Mouse (Mus musculus) adrenal gland, adult (tissue): ENCODE measurements around the gene Gm7075.
"Not testable (repeated sequence)": the region's sequence is repeated elsewhere in the genome, so short reads cannot be mapped to it uniquely, and the experiment has no call there.

ENCODE experiments used
- DNase-seq, 2 experiments: peaks; one replicate each; pipeline ENCODE4 v3.0.0; 2022 to 2023; ENCODE audit warnings: low spot score in 1 of 2; ENCODE audit not compliant: inconsistent age in 2 of 2

The Gm7075 gene

DNA sequence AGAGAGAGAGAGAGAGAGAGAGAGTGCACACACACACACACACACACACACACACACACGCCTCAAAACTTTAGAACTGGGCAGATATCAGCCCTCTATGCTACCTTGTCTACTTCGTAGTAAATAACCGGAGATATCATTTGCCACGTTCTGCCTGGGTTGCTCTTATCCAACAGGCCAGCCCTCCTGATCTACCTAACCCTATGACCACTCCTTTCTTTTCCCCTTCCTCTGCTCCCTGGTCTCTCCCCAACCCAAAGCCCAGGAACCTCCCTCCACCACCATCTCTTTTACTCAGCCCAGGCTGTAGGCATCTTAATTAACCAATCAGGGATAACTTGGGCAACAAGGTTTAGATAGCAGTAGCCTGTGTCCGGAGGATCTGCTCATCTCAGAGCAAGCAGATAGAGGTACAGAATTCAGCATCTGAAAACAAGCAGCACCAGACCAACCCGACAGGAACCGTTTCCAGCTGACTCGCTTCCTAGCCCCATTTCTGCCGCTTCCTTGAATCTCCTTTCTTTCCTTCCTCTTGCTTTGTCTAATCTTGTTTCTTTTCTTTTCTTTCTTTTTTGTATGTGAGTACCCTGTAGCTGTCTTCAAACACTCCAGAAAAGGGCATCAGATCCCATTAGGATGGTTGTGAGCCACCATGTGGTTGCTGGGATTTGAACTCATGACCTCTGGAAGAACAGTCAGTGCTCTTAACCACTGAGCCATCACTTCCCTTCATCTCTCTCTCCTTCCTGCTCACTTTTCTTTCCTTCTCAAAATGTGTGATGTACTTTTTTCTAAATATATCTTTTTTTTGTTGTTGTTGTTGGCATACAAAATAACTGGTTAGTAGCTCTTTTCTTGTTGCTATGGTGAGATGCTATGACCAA is 2.2 kb upstream of the Gm7075 start:
- DNase-seq = no peak

DNA sequence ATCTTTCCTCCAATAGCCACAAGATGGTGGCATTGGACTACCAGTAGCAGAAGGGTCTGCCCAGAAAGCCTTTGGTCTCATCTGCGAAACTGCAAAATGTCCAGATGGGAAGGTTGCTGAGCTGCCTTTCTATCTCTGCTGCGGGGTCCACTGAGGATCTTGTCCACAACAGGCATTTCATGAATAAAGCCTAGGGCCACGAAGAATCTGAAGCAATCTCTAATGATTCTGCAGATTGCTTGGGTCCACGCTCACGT is 1.1 kb upstream of the Gm7075 start:
- no peak for DNase-seq

DNA sequence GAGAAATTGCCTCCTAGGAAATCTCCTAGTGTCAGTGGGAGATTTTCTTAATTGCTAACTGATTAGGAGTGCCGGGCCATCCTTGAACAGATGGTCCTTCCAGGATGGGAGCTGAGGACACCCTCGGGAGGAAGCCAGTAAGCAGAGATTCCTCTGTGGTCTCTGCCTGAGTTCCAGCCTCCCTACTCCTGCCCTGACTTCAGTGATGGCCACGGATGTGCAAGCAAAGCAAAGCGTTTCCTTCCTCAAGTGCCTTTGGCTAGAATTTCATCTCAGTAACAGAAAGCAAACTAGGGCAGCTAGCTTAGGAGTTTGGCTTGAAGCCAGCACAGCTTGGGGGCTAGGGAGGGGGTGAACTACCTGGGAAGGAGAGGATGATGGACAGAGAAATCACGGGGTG is 4.5 kb downstream of the Gm7075 start:
- no peak for DNase-seq

DNA sequence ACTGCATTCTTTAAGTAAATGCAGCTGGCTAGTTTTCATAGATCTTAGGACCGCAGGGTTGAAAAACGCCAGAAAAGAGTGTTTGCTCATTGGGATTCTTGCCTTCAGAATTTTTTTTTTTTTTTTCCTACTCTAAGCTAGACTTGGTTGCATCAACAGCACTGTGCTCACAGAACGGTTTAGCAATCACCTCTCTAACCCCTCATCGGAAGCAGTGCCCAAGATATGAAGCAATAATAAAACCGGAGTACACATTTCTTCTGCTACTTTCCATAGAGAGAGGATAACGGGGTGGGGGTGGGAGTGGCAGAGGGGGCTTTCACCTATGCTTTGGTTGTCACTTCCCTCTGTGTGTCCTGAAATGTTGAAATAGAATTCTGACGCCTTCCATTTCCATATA is 5.7 kb downstream of the Gm7075 start:
- DNase-seq = no peak

DNA sequence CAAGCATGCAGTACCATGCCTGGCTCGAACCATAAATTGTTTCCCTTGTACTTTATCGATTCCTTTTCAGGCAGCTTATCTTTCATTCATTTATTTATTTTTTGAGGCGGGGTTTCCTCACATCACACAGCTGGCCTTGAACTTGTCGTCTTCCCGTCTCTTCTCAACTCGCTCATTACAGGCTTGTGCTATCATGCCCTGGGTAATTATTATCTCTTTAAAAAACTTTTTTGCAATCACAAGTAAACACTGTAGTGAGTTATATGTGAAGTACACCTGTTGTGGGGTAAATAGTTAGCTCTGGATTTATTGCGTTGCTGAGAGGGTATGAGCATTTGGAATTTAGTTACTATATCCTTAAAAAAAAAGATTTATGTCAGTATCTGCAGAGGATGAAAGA is 6.3 kb downstream of the Gm7075 start:
- DNase-seq = no peak

DNA sequence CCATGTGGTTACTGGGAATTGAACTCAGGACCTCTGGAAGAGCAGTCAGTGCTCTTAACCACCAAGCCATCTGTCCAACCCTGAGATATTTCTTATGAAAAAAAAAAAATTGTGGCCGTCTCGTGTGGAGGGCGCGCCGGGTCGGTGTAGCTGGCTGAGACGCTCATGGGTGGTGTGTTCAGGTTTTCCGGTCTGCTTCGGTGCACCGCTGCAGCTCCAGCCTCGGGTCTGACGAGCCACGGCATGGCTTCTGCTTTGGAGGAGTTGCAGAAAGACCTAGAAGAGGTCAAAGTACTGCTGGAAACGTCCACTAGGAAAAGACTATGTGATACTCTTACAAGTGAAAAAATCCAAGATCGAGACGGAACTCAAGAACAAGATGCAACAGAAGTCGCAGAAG is 8.8 kb downstream of the Gm7075 start:
- DNase-seq = no peak

DNA sequence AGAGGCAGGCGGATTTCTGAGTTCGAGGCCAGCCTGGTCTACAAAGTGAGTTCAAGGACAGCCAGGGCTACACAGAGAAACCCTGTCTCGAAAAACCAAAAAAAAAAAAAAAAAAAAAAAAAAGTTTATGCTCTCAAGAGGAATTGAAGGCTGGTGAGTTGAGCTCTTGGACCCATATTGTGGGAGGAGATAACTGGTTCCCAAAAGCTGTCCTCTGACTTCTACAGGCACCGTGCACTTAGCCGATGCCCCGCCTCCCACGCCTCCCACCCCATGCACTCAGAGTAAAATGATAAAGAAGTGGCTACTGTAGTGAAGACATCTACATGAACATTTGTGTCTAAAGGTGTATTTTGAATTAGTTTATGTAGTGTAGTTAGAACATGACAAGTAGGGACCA is 9.9 kb downstream of the Gm7075 start:
- not testable (repeated sequence) for DNase-seq

DNA sequence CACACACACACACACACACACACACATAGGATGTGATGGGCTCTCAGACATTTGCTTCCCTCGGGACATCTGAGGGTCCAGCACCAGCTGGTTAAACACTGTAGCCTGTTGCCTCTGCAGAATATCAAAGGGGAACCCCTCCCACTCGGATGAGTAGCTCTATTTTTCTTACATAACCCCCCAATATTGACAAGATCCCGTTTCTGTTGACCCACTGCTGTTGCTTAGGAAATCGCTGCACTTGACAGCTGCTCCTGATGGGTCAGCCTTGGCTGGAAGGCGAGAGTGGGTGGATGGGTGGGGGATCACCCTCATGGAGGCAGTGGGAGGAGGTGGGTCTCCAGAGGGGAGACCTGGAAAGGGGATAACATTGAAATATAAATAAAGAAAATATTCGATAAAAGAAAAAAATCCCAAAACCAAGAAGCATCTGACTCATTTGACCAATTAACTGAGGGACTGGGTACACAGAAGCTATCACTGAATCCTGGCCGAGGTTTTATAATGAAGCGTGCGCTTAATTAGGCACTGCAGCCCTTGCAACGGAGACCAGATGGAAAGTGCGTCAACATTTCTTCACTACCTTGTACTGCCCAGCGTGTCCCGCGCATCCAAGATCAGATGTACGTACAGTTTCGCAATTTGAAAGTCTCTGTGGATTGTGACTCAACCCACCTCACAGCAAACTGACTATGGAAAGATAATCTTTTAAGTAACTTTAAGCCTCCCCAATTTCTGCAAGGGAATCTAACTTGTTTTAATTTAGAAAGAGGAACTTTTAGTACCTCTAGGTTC is 11.2 kb downstream of the Gm7075 start:
- no peak for DNase-seq

DNA sequence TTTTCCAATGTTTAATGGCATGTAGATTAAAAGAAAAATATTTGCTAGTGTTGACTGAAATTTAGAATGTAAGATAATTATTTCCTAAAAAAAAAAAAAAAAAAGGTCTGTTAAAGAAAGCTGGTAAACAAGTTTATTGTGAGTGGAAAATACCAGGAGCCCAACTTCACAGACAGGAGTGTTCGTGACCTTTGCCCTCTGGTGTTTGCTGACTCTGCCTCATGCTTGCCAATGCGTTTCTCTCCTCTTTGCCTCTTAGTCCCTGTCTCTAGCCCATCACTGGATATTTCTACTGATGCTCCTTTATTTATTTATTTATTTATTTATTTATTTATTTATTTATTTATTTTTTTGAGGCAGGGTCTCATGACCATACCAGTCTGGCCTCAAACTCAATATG is 18.0 kb downstream of the Gm7075 start:
- no peak for DNase-seq

DNA sequence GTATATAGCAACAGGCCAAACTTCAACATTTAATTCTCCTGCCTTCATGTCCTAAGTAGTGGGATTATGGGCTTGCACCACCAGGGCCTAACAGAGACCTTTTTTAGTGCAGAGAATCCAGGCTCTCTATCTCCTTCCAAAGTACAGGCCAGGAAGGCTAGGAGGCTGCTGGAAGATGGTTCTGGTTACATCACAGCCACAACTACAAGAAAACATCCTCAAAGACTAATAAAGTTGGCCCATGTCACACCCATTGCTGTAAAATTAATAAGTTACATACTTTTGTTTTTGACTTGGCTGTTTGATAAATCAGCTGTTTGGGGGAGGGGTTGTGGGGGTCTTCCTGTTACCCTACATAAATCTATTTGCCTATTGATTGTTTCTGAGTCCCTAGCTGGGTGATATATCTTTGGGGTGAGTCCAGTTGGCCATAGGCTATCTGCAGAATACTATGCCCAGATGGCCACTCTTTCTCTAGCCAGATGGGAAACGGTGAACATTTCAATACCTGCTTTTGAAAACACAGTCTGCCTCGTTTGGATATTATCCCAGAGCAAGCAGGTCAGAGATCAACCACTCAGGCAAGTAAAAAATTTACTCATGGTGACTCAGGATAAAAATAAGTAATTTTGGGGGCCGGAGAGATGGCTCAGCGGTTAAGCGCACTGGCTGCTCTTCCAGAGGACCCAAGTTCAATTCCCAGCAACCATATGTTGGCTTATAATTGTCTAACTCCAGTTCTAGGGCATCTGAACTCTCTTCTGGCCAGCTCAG is 18.7 kb downstream of the Gm7075 start:
- DNase-seq = no peak

DNA sequence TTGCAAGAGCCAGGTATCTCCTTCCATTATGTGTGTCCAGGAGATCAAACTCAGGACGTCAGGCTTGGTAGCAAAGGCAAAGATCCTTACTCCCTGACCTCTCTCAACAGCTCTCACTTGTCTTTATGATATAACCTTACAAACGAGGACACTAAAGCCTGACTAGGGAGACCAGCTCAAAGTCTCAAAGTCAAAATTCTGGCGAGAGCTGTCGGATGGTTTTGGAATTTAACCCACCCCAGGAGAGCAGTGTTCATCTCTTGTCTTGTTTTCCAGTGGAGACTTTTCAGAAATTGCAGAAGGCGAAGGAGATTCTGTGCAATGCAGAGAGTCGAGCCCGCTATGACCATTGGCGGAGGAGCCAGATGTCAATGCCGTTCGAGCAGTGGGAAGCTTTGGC is 24.6 kb downstream of the Gm7075 start:
- no peak for DNase-seq

DNA sequence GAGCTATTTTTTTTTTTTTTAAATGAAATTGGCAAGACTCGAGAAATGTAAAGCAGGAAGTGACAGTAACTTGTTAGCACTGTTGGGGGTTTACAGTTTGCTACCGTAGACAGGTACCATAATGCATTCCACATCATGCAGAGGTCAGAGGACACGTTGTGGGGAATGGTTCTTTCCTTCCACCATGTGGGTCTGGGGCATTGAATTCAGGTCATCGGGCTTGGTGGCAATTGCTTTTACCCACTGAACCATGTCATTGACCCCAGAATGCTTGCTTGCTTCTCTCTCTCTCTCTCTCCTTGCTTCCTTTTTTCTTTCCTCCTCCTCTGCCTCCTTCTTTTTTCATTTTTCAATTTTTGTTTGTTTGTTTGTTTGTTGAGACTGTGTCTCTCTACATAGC is 32.6 kb downstream of the Gm7075 start:
- DNase-seq = no peak

DNA sequence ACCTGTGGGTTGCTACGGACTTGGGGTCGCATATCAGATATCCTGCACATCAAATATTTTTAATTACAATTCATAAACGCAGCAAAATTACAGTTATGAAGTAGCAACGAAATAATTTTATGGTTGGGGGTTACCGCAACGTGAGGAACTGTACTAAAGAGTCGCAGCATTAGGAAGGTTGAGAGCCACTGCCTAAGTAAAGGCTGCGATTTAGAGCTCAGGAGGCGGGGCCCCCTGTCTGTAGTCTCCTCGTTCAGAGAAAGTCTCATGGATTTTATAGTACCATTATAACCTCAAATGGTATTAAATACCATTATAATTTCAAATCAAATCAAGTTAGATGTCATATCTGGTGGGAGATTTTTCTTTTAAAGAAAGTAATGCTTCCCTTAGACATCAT is 34.6 kb downstream of the Gm7075 start:
- no peak for DNase-seq

DNA sequence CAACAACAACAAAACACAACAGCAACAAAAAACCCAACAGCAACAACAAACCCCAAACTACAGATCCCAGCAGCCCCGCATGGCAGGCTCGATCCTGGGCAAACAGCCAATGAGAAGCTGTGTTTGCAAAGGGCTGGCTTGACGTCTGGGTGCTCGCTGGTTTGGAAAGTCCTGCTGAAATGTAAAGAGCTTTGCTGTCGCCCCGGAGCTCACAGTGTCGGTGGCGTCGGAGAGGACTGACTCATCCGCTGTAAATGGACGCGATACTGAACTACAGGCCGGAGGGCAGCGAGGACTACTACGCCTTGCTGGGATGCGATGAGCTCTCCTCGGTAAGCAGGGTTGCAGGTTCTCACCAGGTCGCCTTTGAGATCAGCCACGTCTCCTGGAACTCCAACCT is 35.1 kb downstream of the Gm7075 start:
- DNase-seq = peak; percentile 89 to 95

DNA sequence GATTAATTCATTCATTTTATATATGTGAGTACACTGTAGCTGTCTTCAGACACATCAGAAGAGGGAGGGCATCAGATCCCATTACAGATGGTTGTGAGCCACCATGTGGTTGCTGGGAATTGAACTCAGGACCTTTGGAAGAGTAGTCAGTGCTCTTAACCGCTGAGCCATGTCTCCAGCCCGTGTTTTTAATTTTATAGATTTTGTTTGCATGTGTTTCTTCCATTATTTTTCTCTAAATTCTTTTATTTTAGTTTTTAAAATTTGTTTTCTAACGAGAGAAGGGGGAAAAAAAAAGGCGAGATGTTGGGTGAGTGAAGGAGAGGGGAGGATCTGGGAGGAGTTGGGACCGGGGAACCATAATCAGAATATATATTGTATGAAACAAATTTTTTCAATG is 35.7 kb downstream of the Gm7075 start:
- DNase-seq = not testable (repeated sequence)

DNA sequence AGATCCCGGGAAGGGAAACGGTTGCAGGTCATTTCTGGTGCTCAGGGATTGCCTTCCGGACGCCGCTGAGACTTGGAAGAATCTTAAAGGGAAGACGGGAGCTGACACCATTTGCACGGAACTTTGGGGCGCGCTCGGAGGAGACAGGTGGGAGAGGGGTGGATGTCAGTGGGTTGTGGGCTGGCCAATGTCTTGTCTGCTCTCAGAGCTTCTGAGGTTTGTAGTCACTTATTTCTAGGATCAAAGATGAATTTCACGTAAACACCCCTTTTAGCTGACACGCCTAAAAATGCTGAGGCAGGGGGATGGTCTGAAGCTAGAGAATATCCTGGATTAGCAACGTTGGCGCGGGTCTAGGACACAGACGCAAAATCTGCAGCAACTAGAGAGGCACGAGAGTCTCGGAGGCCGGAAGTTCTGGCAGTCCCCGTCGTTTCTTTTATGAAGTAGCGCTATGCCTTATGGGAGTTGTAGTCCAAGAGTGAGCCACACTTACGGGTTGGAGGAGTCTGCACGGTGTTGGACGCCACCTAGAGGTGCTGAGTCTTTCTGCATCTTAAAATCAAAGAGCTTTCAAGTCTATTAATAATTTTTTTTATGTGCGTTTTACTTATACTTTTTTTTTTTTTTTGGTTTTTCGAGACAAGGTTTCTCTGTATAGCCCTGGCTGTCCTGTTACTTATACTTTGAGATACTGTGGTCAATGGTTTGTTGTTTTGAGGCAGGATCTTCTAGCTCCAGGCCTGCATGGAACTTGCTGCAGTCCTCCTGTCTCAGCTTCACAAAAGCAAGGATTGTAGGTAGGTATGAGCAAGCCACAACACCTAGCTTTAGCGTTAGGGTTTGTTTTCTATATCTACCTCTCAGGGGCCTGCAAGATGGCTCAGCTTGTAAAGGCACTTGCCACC is 39.0 kb downstream of the Gm7075 start, which contains the start of gene Dnajc12:
Gene Dnajc12 (plus strand): TSS at position 72 of the 908 bp plus-strand sequence.
- peak; percentile 80 to 95 for DNase-seq

DNA sequence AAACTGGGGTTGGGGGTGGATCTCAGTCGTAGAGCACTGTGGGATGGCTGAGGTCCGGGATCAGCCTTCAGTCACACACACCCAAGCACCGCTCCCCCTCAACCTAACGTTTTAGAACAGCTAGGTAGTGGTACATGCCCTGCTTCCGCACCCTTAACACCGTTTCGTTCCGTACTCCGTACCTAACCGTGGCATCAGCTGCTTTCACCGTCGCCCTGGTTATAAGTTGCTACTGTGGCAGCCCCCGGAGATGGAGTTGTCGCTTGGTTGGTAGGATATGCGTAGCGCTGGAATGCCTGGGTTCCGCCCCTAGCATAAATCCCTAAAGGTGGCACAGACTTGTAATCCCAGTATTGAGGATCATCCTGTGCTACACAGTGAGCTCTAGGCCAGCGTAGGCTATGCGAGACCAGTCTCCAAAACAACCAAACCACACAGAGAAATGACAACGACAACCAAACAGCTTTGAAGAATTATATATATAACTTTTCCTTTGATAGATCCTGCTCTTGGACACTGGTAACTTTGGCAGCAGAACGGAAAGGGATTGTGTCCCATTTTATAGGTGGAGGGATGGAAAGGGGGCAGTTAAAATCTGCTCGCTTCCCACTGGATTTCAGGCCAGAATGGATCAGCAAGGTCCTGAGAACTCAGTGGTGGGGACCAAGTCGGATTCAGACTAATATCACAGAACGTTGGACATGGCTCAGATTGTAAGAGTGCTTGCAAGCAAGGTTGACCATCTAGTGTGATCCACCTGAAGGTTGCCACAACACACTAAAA is 39.9 kb downstream of the Gm7075 start, which contains the start of gene Sirt1:
Gene Sirt1 (minus strand): TSS at position 207 of the 783 bp plus-strand sequence.
- peak; percentile 27 to 55 for DNase-seq

DNA sequence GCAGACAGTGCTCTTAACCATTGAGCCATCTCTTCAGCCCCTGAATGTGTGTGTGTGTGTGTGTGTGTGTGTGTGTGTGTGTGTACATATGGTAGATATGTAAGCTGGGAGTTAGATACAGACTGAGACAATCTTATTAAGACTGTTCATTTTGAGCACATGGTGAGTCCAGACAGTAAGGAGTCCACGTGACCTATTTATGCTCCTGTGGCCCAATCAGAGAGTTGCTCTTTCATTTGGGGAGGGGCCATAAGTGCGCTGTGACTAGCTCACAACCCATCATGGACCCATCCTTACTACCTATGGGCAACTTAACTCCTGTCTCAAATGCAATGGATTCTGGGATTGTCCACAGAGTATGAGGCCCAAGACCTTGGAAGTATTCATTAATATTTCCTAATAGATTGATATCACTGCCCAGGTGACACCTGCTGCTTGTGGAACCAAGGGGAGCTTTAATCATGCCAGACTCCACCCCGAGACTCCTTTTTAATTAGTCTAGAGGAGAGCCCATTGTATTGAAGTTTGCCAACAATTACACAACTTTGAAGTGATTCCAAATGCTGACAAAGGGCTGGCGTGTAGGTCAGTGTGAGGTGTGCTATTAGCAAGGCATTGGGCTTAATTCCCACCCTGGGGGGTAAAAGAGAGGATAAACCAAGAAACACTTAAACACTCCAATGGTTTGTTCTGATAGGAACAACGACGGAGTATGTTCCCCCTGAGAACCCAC is 42.5 kb downstream of the Gm7075 start:
- no peak for DNase-seq

DNA sequence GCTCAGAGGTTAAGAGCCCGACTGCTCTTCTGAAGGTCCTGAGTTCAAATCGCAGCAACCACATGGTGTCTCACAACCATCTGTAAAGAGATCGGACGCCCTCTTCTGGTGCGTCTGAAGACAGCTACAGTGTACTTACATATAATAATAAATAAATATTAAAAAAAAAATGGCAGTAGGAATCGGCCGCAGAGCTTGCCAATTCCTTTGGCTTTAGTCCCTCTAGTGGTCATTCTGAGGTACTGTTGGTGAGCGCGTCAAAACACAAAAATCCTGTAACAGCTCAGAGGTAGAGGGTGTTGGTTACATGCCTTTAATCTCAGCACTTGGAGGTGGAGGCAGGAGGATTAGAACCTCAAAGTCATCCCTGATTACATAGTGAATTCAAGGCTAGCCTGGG is 44.1 kb downstream of the Gm7075 start:
- DNase-seq = peak; percentile 64 to 88
